ENCODE assay signal across 20 mouse cellular contexts in genomic region chr5:140675640-140676039, GRCm38 (mm10). TPM values are rescaled to one million over a fixed set of nuclear protein-coding genes. Genes with fewer than 3 reads are reported as not detected.
DNase-seq lines count a peak whose midpoint lies in the region; ATAC-seq lines count a peak whose summit lies in the region.
"Had no signal": no experiment of that assay in that cellular context is flagged by ENCODE, and none has a peak within 500 bp of the region (broad histone marks: within the 10 kb centered on the region; RNA-seq: fewer than 3 reads in every experiment).

No protein-coding gene starts in this region.

- ATAC-seq in hindbrain, embryonic 13.5 days (ENCODE audit: low FRiP score) = no peak
- no peak for ATAC-seq in hindbrain, embryonic 16.5 days
- no peak for ATAC-seq in midbrain, embryonic 14.5 days (ENCODE audit: low FRiP score, low TSS enrichment)
- ATAC-seq in midbrain, embryonic 16.5 days = no peak
- no peak for ATAC-seq in limb, embryonic 13.5 days (ENCODE audit: low FRiP score, low read depth)
- ATAC-seq: forebrain, embryonic 15.5 days had no signal

- no peak for DNase-seq in midbrain, embryonic 14.5 days
- DNase-seq in brain, adult 2 months (ENCODE audit: low read depth, low spot score) = peak; percentile 73
- DNase-seq in spleen, postnatal 14 days (ENCODE audit: low spot score in 2 of 2) = no peak
- DNase-seq: adrenal gland, postnatal 36 days; cerebellum, adult 11 months; cerebellum, adult 9-11 months; kidney, adult 2 months; layer of hippocampus, adult 9-11 months; liver had no signal

- no peak overlapping the region for H3K4me3 ChIP-seq in hindbrain, embryonic 13.5 days
- H3K4me3 ChIP-seq in hindbrain, embryonic 16.5 days (ENCODE audit: low read length) = no peak overlapping the region
- H3K4me3 ChIP-seq in midbrain, embryonic 14.5 days (replicated peaks; ENCODE audit: low read depth, low read length) = no peak overlapping the region
- no peak overlapping the region for H3K4me3 ChIP-seq in midbrain, embryonic 16.5 days (ENCODE audit: low read depth, low read length)
- H3K4me3 ChIP-seq in limb, embryonic 13.5 days = no peak overlapping the region
- H3K4me3 ChIP-seq: embryonic facial prominence, embryonic 10.5 days; forebrain, embryonic 15.5 days; heart, embryonic 15.5 days; liver, embryonic 15.5 days; lung, embryonic 15.5 days; megakaryocyte, embryonic 14.5 days had no signal

- no peaks in the 10 kb centered on the region for H3K27me3 ChIP-seq in hindbrain, embryonic 13.5 days
- no peaks in the 10 kb centered on the region for H3K27me3 ChIP-seq in hindbrain, embryonic 16.5 days (replicated peaks; ENCODE audit: control insufficient read depth, insufficient read depth, low read length)
- no peaks in the 10 kb centered on the region for H3K27me3 ChIP-seq in midbrain, embryonic 14.5 days (ENCODE audit: control insufficient read depth, insufficient read depth, low read length)
- no peaks in the 10 kb centered on the region for H3K27me3 ChIP-seq in midbrain, embryonic 16.5 days (ENCODE audit: control insufficient read depth, insufficient read depth, low read depth, low read length)
- H3K27me3 ChIP-seq in limb, embryonic 13.5 days = no peaks in the 10 kb centered on the region
- H3K27me3 ChIP-seq: forebrain, embryonic 15.5 days; heart, embryonic 15.5 days; liver, embryonic 15.5 days; lung, embryonic 15.5 days; megakaryocyte, embryonic 14.5 days had no signal

- 82% methylated on average over 11 of the region's 11 CpGs for WGBS in hindbrain, embryonic 13.5 days
- WGBS in hindbrain, embryonic 16.5 days = 80% methylated on average over 11 of the region's 11 CpGs
- 92% methylated on average over 11 of the region's 11 CpGs for WGBS in midbrain, embryonic 14.5 days
- WGBS in midbrain, embryonic 16.5 days = 79% methylated on average over 11 of the region's 11 CpGs
- 69% methylated on average over 11 of the region's 11 CpGs for WGBS in limb, embryonic 13.5 days

- peaks cover 89% of the 10 kb centered on the region for H3K36me3 ChIP-seq in hindbrain, embryonic 13.5 days
- H3K36me3 ChIP-seq in hindbrain, embryonic 16.5 days (ENCODE audit: control insufficient read depth, insufficient read depth, low read length) = peaks cover 22% of the 10 kb centered on the region
- peaks cover 76% of the 10 kb centered on the region for H3K36me3 ChIP-seq in midbrain, embryonic 14.5 days (ENCODE audit: control insufficient read depth, insufficient read depth, low read length)
- H3K36me3 ChIP-seq in midbrain, embryonic 16.5 days (ENCODE audit: control insufficient read depth, insufficient read depth, low read length) = peaks cover 20% of the 10 kb centered on the region
- H3K36me3 ChIP-seq in limb, embryonic 13.5 days = peaks cover 79% of the 10 kb centered on the region
- H3K36me3 ChIP-seq: liver, embryonic 15.5 days had no signal

- peak overlapping the region; percentile 67; the same call in 1 of the 2 replicates for H3K27ac ChIP-seq in hindbrain, embryonic 13.5 days
- no peak overlapping the region; the same call in 1 of the 2 replicates for H3K27ac ChIP-seq in hindbrain, embryonic 16.5 days (ENCODE audit: low read depth, low read length)
- peak overlapping the region; percentile 22; the same call in 1 of the 2 replicates for H3K27ac ChIP-seq in midbrain, embryonic 14.5 days (replicated peaks; ENCODE audit: low read depth, low read length)
- H3K27ac ChIP-seq in midbrain, embryonic 16.5 days (ENCODE audit: low read length) = no peak overlapping the region; the same call in 1 of the 2 replicates
- peak overlapping the region; percentile 22; the same call in 1 of the 2 replicates for H3K27ac ChIP-seq in limb, embryonic 13.5 days
- H3K27ac ChIP-seq: forebrain, embryonic 15.5 days; heart, embryonic 15.5 days; kidney, postnatal 0 days; liver, embryonic 15.5 days; lung, embryonic 15.5 days had no signal

- no peaks in the 10 kb centered on the region for H3K9me3 ChIP-seq in hindbrain, embryonic 13.5 days
- no peaks in the 10 kb centered on the region for H3K9me3 ChIP-seq in hindbrain, embryonic 16.5 days (ENCODE audit: control insufficient read depth, low read length)
- no peaks in the 10 kb centered on the region for H3K9me3 ChIP-seq in midbrain, embryonic 14.5 days (ENCODE audit: control insufficient read depth, low read length)
- no peaks in the 10 kb centered on the region for H3K9me3 ChIP-seq in midbrain, embryonic 16.5 days (replicated peaks; ENCODE audit: control insufficient read depth, low read length, poor library complexity, severe bottlenecking)
- H3K9me3 ChIP-seq in limb, embryonic 13.5 days = no peaks in the 10 kb centered on the region
- H3K9me3 ChIP-seq: embryonic facial prominence, embryonic 10.5 days; forebrain, embryonic 15.5 days; heart, embryonic 15.5 days; liver, embryonic 15.5 days; lung, embryonic 15.5 days; megakaryocyte, embryonic 14.5 days had no signal

- H3K9ac ChIP-seq in hindbrain, embryonic 13.5 days = no peak overlapping the region; the same call in 1 of the 2 replicates
- H3K9ac ChIP-seq in hindbrain, embryonic 16.5 days (ENCODE audit: low read depth, low read length) = no peak overlapping the region
- H3K9ac ChIP-seq in midbrain, embryonic 14.5 days (replicated peaks; ENCODE audit: low read length) = no peak overlapping the region
- H3K9ac ChIP-seq in midbrain, embryonic 16.5 days (ENCODE audit: low read depth, low read length) = no peak overlapping the region
- H3K9ac ChIP-seq in limb, embryonic 13.5 days = no peak overlapping the region
- H3K9ac ChIP-seq: forebrain, embryonic 15.5 days; heart, embryonic 15.5 days; liver, embryonic 15.5 days; lung, embryonic 15.5 days had no signal

- no peak overlapping the region for H3K4me2 ChIP-seq in hindbrain, embryonic 13.5 days
- no peak overlapping the region for H3K4me2 ChIP-seq in hindbrain, embryonic 16.5 days (ENCODE audit: low read length)
- no peak overlapping the region for H3K4me2 ChIP-seq in midbrain, embryonic 14.5 days (ENCODE audit: low read length)
- H3K4me2 ChIP-seq in midbrain, embryonic 16.5 days (ENCODE audit: low read length) = no peak overlapping the region
- no peak overlapping the region for H3K4me2 ChIP-seq in limb, embryonic 13.5 days (replicated peaks)
- H3K4me2 ChIP-seq: forebrain, embryonic 15.5 days; heart, embryonic 15.5 days; liver, embryonic 15.5 days; lung, embryonic 15.5 days had no signal

- peaks cover 9% of the 10 kb centered on the region; the same call in 1 of the 2 replicates for H3K4me1 ChIP-seq in hindbrain, embryonic 13.5 days (replicated peaks)
- no peaks in the 10 kb centered on the region for H3K4me1 ChIP-seq in hindbrain, embryonic 16.5 days (ENCODE audit: control insufficient read depth, insufficient read depth, low read depth, low read length)
- no peaks in the 10 kb centered on the region for H3K4me1 ChIP-seq in midbrain, embryonic 14.5 days (ENCODE audit: control insufficient read depth, insufficient read depth, low read length)
- H3K4me1 ChIP-seq in midbrain, embryonic 16.5 days (ENCODE audit: control insufficient read depth, insufficient read depth, low read length) = no peaks in the 10 kb centered on the region
- H3K4me1 ChIP-seq in limb, embryonic 13.5 days = 0 out of 2 replicates have a peak, but pooled peaks cover 12% of the 10 kb centered on the region
- H3K4me1 ChIP-seq: forebrain, embryonic 15.5 days; liver, embryonic 15.5 days; lung, embryonic 15.5 days had no signal

RNA-seq across cellular contexts. Expression of gene Iqce, which starts 26.5 kb away (rescaled TPM):
- 26.0 and 26.3 TPM in 2 replicates for polyA plus RNA-seq in hindbrain, embryonic 13.5 days (2015; fragmentation: Nextera tagmentation; extraction: Ambion mirVana)
- 27.9 and 28.6 TPM in 2 replicates for polyA plus RNA-seq in hindbrain, embryonic 16.5 days (2015; fragmentation: Nextera tagmentation; extraction: Ambion mirVana)
- 22.9 and 25.0 TPM in 2 replicates for polyA plus RNA-seq in midbrain, embryonic 14.5 days (2014; fragmentation: Nextera tagmentation; extraction: Ambion mirVana)
- polyA plus RNA-seq in midbrain, embryonic 16.5 days (2015; fragmentation: Nextera tagmentation; extraction: Ambion mirVana) = 30.5 and 31.5 TPM in 2 replicates
- polyA plus RNA-seq in limb, embryonic 13.5 days (2015; fragmentation: Nextera tagmentation; extraction: Ambion mirVana) = 25.2 and 27.1 TPM in 2 replicates

RNA-seq across cellular contexts. Expression of gene Ttyh3, which starts 26.8 kb away (rescaled TPM):
- 65.3 and 67.4 TPM in 2 replicates for polyA plus RNA-seq in hindbrain, embryonic 13.5 days (2015; fragmentation: Nextera tagmentation; extraction: Ambion mirVana)
- 56.0 and 68.9 TPM in 2 replicates for polyA plus RNA-seq in hindbrain, embryonic 16.5 days (2015; fragmentation: Nextera tagmentation; extraction: Ambion mirVana)
- polyA plus RNA-seq in midbrain, embryonic 14.5 days (2014; fragmentation: Nextera tagmentation; extraction: Ambion mirVana) = 72.1 and 86.7 TPM in 2 replicates
- polyA plus RNA-seq in midbrain, embryonic 16.5 days (2015; fragmentation: Nextera tagmentation; extraction: Ambion mirVana) = 56.0 and 61.5 TPM in 2 replicates
- 39.0 and 42.1 TPM in 2 replicates for polyA plus RNA-seq in limb, embryonic 13.5 days (2015; fragmentation: Nextera tagmentation; extraction: Ambion mirVana)

RNA-seq across cellular contexts. Expression of gene Brat1, which starts 29.2 kb away (rescaled TPM):
- 22.9 and 23.7 TPM in 2 replicates for polyA plus RNA-seq in hindbrain, embryonic 13.5 days (2015; fragmentation: Nextera tagmentation; extraction: Ambion mirVana)
- polyA plus RNA-seq in hindbrain, embryonic 16.5 days (2015; fragmentation: Nextera tagmentation; extraction: Ambion mirVana) = 24.3 and 27.4 TPM in 2 replicates
- polyA plus RNA-seq in midbrain, embryonic 14.5 days (2014; fragmentation: Nextera tagmentation; extraction: Ambion mirVana) = 18.3 and 19.0 TPM in 2 replicates
- polyA plus RNA-seq in midbrain, embryonic 16.5 days (2015; fragmentation: Nextera tagmentation; extraction: Ambion mirVana) = 21.8 and 24.8 TPM in 2 replicates
- polyA plus RNA-seq in limb, embryonic 13.5 days (2015; fragmentation: Nextera tagmentation; extraction: Ambion mirVana) = 23.0 and 25.7 TPM in 2 replicates

RNA-seq across cellular contexts. Expression of gene Amz1, which starts 48.3 kb away (rescaled TPM):
- polyA plus RNA-seq in hindbrain, embryonic 13.5 days (2015; fragmentation: Nextera tagmentation; extraction: Ambion mirVana) = 2.2 and 2.7 TPM in 2 replicates
- 6.3 and 6.6 TPM in 2 replicates for polyA plus RNA-seq in hindbrain, embryonic 16.5 days (2015; fragmentation: Nextera tagmentation; extraction: Ambion mirVana)
- 1.9 and 3.1 TPM in 2 replicates for polyA plus RNA-seq in midbrain, embryonic 14.5 days (2014; fragmentation: Nextera tagmentation; extraction: Ambion mirVana)
- polyA plus RNA-seq in midbrain, embryonic 16.5 days (2015; fragmentation: Nextera tagmentation; extraction: Ambion mirVana) = 5.7 and 11.6 TPM in 2 replicates
- 0.95 and 1.7 TPM in 2 replicates for polyA plus RNA-seq in limb, embryonic 13.5 days (2015; fragmentation: Nextera tagmentation; extraction: Ambion mirVana)

Comparison
In these comparisons a context has a peak if more than half of its experiments do, and no peak if none do; other contexts are left out.
1. H3K27ac ChIP-seq: peak in hindbrain, embryonic 13.5 days (single experiment), midbrain, embryonic 14.5 days (single experiment) and limb, embryonic 13.5 days (single experiment); none in hindbrain, embryonic 16.5 days (single experiment) and midbrain, embryonic 16.5 days (single experiment).